Mouse (Mus musculus): ENCODE data around the gene Tns3.
A peak's percentile ranks its signal among the peaks of the same experiment; 100 is the strongest.

Tns3 gene

GRCm38 (mm10) chr11:8679221-8679620 lies 14.9 kb upstream of the Tns3 start:
- DNase-seq (ENCODE audit: low spot score): no peak

GRCm38 (mm10) chr11:8678260-8678995 lies 14.1 kb upstream of the Tns3 start:
- DNase-seq (ENCODE audit: low spot score): no peak

GRCm38 (mm10) chr11:8675701-8676474 lies 11.6 kb upstream of the Tns3 start:
- no peak for DNase-seq (ENCODE audit: low spot score)

- DNase-seq (ENCODE audit: low spot score): no peak
These were observed 10.3 kb upstream of the Tns3 start for GRCm38 (mm10) chr11:8674549-8675149.

GRCm38 (mm10) chr11:8671698-8672097 lies 7.4 kb upstream of the Tns3 start:
- no peak for DNase-seq (ENCODE audit: low spot score)

GRCm38 (mm10) chr11:8669138-8669537 lies 4.8 kb upstream of the Tns3 start:
- DNase-seq (ENCODE audit: low spot score): no peak

GRCm38 (mm10) chr11:8664797-8665196 lies 462 bp upstream of the Tns3 start:
- no peak for DNase-seq (ENCODE audit: low spot score)

GRCm38 (mm10) chr11:8663444-8664392 lies 617 bp downstream of the Tns3 start:
- DNase-seq (ENCODE audit: low spot score): no peak

GRCm38 (mm10) chr11:8662706-8663429 lies 1.5 kb downstream of the Tns3 start:
- no peak for DNase-seq (ENCODE audit: low spot score)

- DNase-seq (ENCODE audit: low spot score): no peak
These were observed 3.4 kb downstream of the Tns3 start for GRCm38 (mm10) chr11:8660951-8661350.

GRCm38 (mm10) chr11:8659851-8660250 lies 4.5 kb downstream of the Tns3 start:
- no peak for DNase-seq (ENCODE audit: low spot score)

GRCm38 (mm10) chr11:8659061-8659460 lies 5.3 kb downstream of the Tns3 start:
- no peak for DNase-seq (ENCODE audit: low spot score)

- DNase-seq (ENCODE audit: low spot score): no peak
These were observed 6.8 kb downstream of the Tns3 start for GRCm38 (mm10) chr11:8657493-8657892.

- DNase-seq (ENCODE audit: low spot score): no peak
These were observed 7.6 kb downstream of the Tns3 start for GRCm38 (mm10) chr11:8656448-8657393.

- peak; percentile 65 for DNase-seq (ENCODE audit: low spot score)
These were observed 10.5 kb downstream of the Tns3 start for GRCm38 (mm10) chr11:8653800-8654295.

GRCm38 (mm10) chr11:8652792-8653645 lies 11.3 kb downstream of the Tns3 start:
- DNase-seq (ENCODE audit: low spot score): no peak

- DNase-seq (ENCODE audit: low spot score): no peak
These were observed 12.1 kb downstream of the Tns3 start for GRCm38 (mm10) chr11:8652116-8652714.

- no peak for DNase-seq (ENCODE audit: low spot score)
These were observed 12.8 kb downstream of the Tns3 start for GRCm38 (mm10) chr11:8651448-8652035.
